Mouse (Mus musculus): Measurements from ENCODE around the gene Usp28. TPM values are rescaled to one million over a fixed set of nuclear protein-coding genes. Genes with fewer than 3 reads are reported as not detected.

Usp28 gene
- polyA plus RNA-seq, 1 experiment from 2014 or later: 43.1 TPM

DNA sequence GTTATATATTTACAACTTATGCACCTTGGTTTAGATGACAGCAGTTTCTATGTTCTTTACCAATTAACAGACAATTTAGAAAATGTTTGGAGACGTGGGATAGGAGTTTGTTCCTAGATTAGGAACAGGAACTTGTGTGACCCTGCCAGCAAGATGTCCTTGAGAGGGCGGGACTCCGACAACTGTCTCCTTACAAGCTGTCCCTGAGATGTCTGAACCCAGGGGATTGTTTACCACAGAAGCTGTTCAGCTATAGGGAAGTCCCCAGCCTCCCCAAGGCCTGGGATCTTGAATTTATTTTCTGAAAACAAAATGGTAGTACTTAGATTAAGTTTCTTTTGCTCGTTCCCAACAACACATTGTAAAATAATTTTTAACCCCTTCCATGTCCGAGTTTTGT, 65.7 kb downstream of the Usp28 start:
- H3K4me3 ChIP-seq (ENCODE audit: low read depth, low read length): no peak overlapping the region
- H3K27me3 ChIP-seq (ENCODE audit: control insufficient read depth, insufficient read depth, low read length): no peaks in the 10 kb centered on the region
- H3K4me1 ChIP-seq (ENCODE audit: control insufficient read depth, insufficient read depth, low read length): no peaks in the 10 kb centered on the region
- 81% methylated on average over 5 of the region's 5 CpGs for WGBS
- no peak overlapping the region for H3K27ac ChIP-seq (ENCODE audit: low read depth, low read length)
- H3K9me3 ChIP-seq (ENCODE audit: control insufficient read depth, low read length): no peaks in the 10 kb centered on the region
- H3K9ac ChIP-seq (ENCODE audit: low read length): no peak overlapping the region
- no peak for ATAC-seq (ENCODE audit: insufficient read depth, low FRiP score, low TSS enrichment)
- H3K36me3 ChIP-seq (ENCODE audit: control insufficient read depth, insufficient read depth, low read length): no peaks in the 10 kb centered on the region
- no peak for DNase-seq (ENCODE audit: low spot score)
- H3K4me2 ChIP-seq (ENCODE audit: low read depth): no peak overlapping the region

DNA sequence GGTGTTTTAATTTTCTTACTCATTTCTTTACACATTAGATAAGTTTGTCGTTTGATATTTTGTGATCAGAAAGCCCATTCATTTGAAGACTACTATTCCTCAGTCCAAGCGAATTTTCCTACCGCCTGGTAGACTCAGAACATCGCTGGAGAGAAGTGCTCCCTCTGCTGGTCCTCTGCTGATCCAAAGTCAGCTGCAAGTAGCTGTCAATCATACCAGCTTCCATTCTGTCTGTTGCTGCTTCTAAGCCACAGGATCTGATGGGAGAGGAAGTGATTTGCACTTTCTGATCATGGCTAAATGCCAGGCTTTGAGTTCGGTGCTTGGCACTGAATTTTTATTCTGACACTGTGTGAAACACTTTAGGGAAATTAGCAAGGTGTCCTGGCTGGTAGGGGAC, 66.2 kb downstream of the Usp28 start:
- Histone ChIP-seq H3K4me3 (ENCODE audit: low read depth, low read length) (no peak overlapping the region), H3K4me2 (ENCODE audit: low read depth) (no peak overlapping the region), H3K9me3 (ENCODE audit: control insufficient read depth, low read length) (no peaks in the 10 kb centered on the region), H3K36me3 (ENCODE audit: control insufficient read depth, insufficient read depth, low read length) (no peaks in the 10 kb centered on the region), H3K27me3 (ENCODE audit: control insufficient read depth, insufficient read depth, low read length) (no peaks in the 10 kb centered on the region), H3K4me1 (ENCODE audit: control insufficient read depth, insufficient read depth, low read length) (peaks cover 2% of the 10 kb centered on the region; the same call in 1 of the 2 replicates), H3K9ac (ENCODE audit: low read length) (no peak overlapping the region), H3K27ac (ENCODE audit: low read depth, low read length) (no peak overlapping the region)
- 18% methylated on average over 5 of the region's 5 CpGs for WGBS
- ATAC-seq (ENCODE audit: insufficient read depth, low FRiP score, low TSS enrichment) (no peak), DNase-seq (ENCODE audit: low spot score) (peak; percentile 53)

DNA sequence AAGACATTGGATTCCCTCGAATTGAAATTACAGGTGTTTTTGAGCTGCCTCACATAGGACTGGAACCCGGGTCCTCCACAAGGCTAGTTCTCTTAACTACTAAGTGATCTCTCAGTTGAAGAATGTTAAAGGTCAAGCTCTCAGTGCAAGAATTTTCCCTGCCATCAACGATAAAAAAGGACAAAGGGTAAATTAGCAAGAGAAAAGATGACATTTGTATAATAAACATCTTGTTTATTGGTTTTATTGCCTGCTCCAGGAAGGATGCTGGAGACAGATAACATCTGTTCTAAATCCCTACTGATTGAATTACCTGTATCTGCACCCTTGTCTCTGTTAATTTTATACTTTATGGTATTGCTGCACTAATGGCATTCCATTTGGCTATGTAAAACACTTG, 68.9 kb downstream of the Usp28 start:
- H3K27me3 ChIP-seq (ENCODE audit: control insufficient read depth, insufficient read depth, low read length): no peaks in the 10 kb centered on the region
- WGBS: 79% methylated on average over 3 of the region's 3 CpGs
- H3K9me3 ChIP-seq (ENCODE audit: control insufficient read depth, low read length): no peaks in the 10 kb centered on the region
- DNase-seq (ENCODE audit: low spot score) (no peak), ATAC-seq (ENCODE audit: insufficient read depth, low FRiP score, low TSS enrichment) (no peak)
- no peak overlapping the region for H3K27ac ChIP-seq (ENCODE audit: low read depth, low read length)
- no peaks in the 10 kb centered on the region for H3K36me3 ChIP-seq (ENCODE audit: control insufficient read depth, insufficient read depth, low read length)
- H3K4me1 ChIP-seq (ENCODE audit: control insufficient read depth, insufficient read depth, low read length): peaks cover 4% of the 10 kb centered on the region; the same call in 1 of the 2 replicates
- no peak overlapping the region for H3K4me2 ChIP-seq (ENCODE audit: low read depth)
- H3K4me3 ChIP-seq (ENCODE audit: low read depth, low read length): no peak overlapping the region
- no peak overlapping the region for H3K9ac ChIP-seq (ENCODE audit: low read length)

DNA sequence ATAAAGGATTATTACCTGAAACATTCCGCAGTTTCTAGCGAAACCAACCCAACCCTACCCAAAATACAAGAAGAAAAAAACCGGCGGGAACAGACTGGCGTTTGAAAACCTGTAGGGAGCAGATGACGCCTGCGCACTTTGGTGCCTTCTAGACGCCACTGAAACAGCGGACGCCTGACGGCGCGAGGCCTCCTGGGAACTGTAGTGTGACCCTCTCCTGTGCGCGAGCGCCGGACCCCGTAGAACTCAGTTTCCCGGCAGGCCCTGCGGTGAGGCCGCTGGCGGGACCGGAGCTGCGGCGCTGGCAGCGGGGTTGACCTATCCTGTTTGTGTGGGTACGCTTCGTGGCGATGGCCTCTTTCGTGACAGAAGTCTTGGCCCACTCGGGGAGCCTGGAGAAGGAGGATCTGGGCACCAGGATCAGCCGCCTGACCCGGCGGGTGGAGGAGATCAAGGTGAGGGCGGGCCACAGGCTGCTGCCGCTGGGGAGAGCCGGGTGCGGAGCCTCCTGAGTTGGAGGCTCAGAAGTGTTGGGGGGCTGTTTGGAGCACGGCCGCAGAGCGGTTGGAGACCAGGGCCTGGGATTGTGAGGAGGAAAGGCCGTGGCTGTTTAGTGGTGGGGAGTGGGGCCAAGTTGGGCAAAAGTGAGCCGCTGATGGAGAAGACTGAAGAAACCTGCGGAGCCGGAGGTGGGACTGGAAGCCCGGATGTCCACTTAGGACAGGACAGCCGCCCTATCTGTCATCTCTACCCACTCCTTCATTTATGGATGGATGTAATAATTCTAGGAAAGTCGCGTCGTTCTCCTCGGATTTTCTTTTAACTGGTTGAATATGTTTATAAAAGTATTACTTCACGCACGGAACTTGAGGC, 70.4 kb downstream of the Usp28 start, which contains the start of gene Zw10:
Gene Zw10, plus strand, starts transcription at position 281 of the 873 bp plus-strand sequence.
- ATAC-seq (ENCODE audit: insufficient read depth, low FRiP score, low TSS enrichment): peak; percentile 99
- peak; percentile 97 for DNase-seq (ENCODE audit: low spot score)
- Histone ChIP-seq H3K27ac (ENCODE audit: low read depth, low read length) (no peak within 1 kb of the TSS), H3K4me2 (ENCODE audit: low read depth) (peak within 1 kb of the TSS; percentile 55), H3K9me3 (ENCODE audit: control insufficient read depth, low read length) (no peaks in the 10 kb centered on the region), H3K9ac (ENCODE audit: low read length) (peak within 1 kb of the TSS; percentile 75), H3K4me1 (ENCODE audit: control insufficient read depth, insufficient read depth, low read length) (peaks cover 4% of the 10 kb centered on the region; the same call in 1 of the 2 replicates), H3K36me3 (ENCODE audit: control insufficient read depth, insufficient read depth, low read length) (no peaks in the 10 kb centered on the region), H3K27me3 (ENCODE audit: control insufficient read depth, insufficient read depth, low read length) (no peaks in the 10 kb centered on the region), H3K4me3 (ENCODE audit: low read depth, low read length) (peak within 1 kb of the TSS; percentile 76)
- WGBS: under 1% methylated on average over 53 of the region's 53 CpGs

DNA sequence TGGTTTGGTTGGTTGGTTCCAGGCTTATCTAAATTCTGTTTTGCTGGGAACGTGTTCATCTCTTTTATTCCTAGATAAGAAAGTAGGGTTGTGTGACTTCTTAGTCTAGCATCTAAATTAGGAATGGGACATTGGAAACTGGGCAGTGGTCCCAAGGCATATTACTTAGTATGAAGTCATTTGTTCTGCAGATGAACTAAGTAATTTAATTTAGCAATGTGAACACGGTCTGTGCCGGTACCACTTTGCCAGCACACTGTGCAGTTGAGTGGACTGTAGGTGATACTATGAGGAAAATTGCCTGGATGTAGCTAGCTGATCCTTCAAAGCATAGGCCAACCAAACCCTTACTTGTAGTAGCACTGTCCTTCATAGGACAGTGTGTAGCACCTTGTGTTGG, 91.7 kb downstream of the Usp28 start:
- WGBS: 92% methylated on average over 3 of the region's 3 CpGs
- no peaks in the 10 kb centered on the region for H3K4me1 ChIP-seq (ENCODE audit: control insufficient read depth, insufficient read depth, low read length)
- H3K4me3 ChIP-seq (ENCODE audit: low read depth, low read length): no peak overlapping the region
- no peak overlapping the region for H3K27ac ChIP-seq (ENCODE audit: low read depth, low read length)
- no peak for DNase-seq (ENCODE audit: low spot score)
- no peak for ATAC-seq (ENCODE audit: insufficient read depth, low FRiP score, low TSS enrichment)
- no peaks in the 10 kb centered on the region for H3K9me3 ChIP-seq (ENCODE audit: control insufficient read depth, low read length)
- H3K36me3 ChIP-seq (ENCODE audit: control insufficient read depth, insufficient read depth, low read length): peaks cover 3% of the 10 kb centered on the region
- no peaks in the 10 kb centered on the region for H3K27me3 ChIP-seq (ENCODE audit: control insufficient read depth, insufficient read depth, low read length)
- no peak overlapping the region for H3K4me2 ChIP-seq (ENCODE audit: low read depth)
- no peak overlapping the region for H3K9ac ChIP-seq (ENCODE audit: low read length)

DNA sequence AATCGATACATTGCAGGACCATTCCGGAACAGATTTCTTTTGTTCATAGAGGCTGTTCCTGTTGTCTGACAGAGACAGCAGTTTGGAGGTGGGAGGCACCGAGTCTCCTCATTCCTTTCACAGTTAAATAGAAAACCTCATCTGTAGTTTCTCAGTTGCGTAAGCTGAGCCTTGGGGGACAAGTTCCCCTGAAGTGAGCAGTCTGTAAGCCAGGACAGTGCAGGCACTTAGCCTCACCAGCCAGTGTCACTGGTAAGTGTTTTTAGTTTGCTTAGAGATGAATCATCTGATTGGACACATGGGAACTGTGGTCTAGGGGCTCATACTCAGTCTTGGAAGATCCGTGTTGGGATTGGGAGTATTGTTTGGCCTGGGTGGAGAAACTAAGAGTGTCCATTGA, 95.9 kb downstream of the Usp28 start, which contains the start of gene Tmprss5:
Gene Tmprss5, plus strand, starts transcription at position 154 of the 400 bp plus-strand sequence.
- H3K36me3 ChIP-seq (ENCODE audit: control insufficient read depth, insufficient read depth, low read length): peaks cover 2% of the 10 kb centered on the region

DNA sequence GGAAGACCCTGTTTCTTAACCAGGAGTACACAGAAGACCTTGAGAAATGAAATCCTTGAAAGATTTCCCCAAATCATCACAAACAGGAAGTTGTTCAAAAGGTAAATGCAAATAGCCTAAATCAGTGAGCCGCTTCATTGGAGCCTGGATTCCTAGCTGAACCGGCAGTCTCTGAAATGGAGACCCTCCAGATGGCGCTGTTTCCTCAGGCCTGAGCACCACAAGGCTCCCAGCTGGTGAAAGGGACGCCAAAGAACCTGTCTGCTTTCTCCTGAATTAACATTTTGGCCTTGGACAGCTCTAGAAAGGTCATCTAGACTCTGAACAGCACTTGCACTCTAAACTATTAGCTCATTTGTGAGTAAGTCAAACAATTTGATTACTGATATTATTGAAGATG, 96.4 kb downstream of the Usp28 start:
- H3K4me2 ChIP-seq (ENCODE audit: low read depth): no peak overlapping the region

More for the DNA sequence above, 95.9 kb downstream of the Usp28 start, which contains the start of gene Tmprss5:
- Histone ChIP-seq H3K27ac (ENCODE audit: low read depth, low read length) (no peak within 1 kb of the TSS), H3K4me1 (ENCODE audit: control insufficient read depth, insufficient read depth, low read length) (no peaks in the 10 kb centered on the region), H3K9ac (ENCODE audit: low read length) (no peak within 1 kb of the TSS), H3K27me3 (ENCODE audit: control insufficient read depth, insufficient read depth, low read length) (no peaks in the 10 kb centered on the region), H3K4me2 (ENCODE audit: low read depth) (no peak within 1 kb of the TSS), H3K9me3 (ENCODE audit: control insufficient read depth, low read length) (no peaks in the 10 kb centered on the region), H3K4me3 (ENCODE audit: low read depth, low read length) (no peak within 1 kb of the TSS)
- 63% methylated on average over 5 of the region's 5 CpGs for WGBS
- ATAC-seq (ENCODE audit: insufficient read depth, low FRiP score, low TSS enrichment) (no peak), DNase-seq (ENCODE audit: low spot score) (no peak)

DNA sequence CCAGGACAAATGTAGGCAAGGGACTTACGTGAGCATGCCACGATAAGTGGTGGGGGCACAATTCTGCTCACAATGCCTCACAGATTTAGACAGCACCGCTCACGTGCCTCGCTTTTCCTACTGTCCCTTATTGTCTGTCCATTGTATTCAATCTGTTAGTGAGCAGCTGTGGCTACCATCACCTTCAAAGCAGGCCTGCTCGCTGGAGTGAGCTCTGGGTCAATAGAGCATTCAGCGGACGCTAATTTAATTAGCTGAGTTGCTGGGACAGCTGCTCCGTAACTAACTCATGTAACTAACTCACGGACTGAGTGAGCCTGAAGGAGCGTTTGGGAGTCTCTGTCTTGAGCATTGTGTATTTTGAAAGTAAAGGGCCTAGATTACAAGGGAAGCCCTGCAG, 102.1 kb downstream of the Usp28 start:
- ATAC-seq (ENCODE audit: insufficient read depth, low FRiP score, low TSS enrichment) (peak; percentile 61; the same call in 1 of the 2 replicates), DNase-seq (ENCODE audit: low spot score) (peak; percentile 50)
- H3K4me2 ChIP-seq (ENCODE audit: low read depth): no peak overlapping the region
- no peak overlapping the region for H3K27ac ChIP-seq (ENCODE audit: low read depth, low read length)
- no peaks in the 10 kb centered on the region for H3K4me1 ChIP-seq (ENCODE audit: control insufficient read depth, insufficient read depth, low read length)
- H3K36me3 ChIP-seq (ENCODE audit: control insufficient read depth, insufficient read depth, low read length): no peaks in the 10 kb centered on the region
- no peak overlapping the region for H3K9ac ChIP-seq (ENCODE audit: low read length)
- no peaks in the 10 kb centered on the region for H3K9me3 ChIP-seq (ENCODE audit: control insufficient read depth, low read length)
- H3K27me3 ChIP-seq (ENCODE audit: control insufficient read depth, insufficient read depth, low read length): no peaks in the 10 kb centered on the region
- no peak overlapping the region for H3K4me3 ChIP-seq (ENCODE audit: low read depth, low read length)
- WGBS: 22% methylated on average over 11 of the region's 11 CpGs

More for the DNA sequence above, 96.4 kb downstream of the Usp28 start:
- no peaks in the 10 kb centered on the region for H3K9me3 ChIP-seq (ENCODE audit: control insufficient read depth, low read length)
- no peak overlapping the region for H3K9ac ChIP-seq (ENCODE audit: low read length)
- H3K4me1 ChIP-seq (ENCODE audit: control insufficient read depth, insufficient read depth, low read length): no peaks in the 10 kb centered on the region
- peaks cover 2% of the 10 kb centered on the region for H3K36me3 ChIP-seq (ENCODE audit: control insufficient read depth, insufficient read depth, low read length)
- DNase-seq (ENCODE audit: low spot score): peak; percentile 76
- H3K4me3 ChIP-seq (ENCODE audit: low read depth, low read length): no peak overlapping the region
- WGBS: 15% methylated on average over 4 of the region's 4 CpGs
- no peak for ATAC-seq (ENCODE audit: insufficient read depth, low FRiP score, low TSS enrichment)
- H3K27me3 ChIP-seq (ENCODE audit: control insufficient read depth, insufficient read depth, low read length): no peaks in the 10 kb centered on the region
- no peak overlapping the region for H3K27ac ChIP-seq (ENCODE audit: low read depth, low read length)

Measured in neural tube, embryonic 11.5 days (tissue).